Mouse (Mus musculus): ENCODE measurements around the gene Efemp1.

The Efemp1 gene

GRCm38 (mm10) chr11:28853102-28853800 lies at the start of gene Efemp1:
Gene Efemp1 (plus strand): TSS chr11:28853204.
- DNase-seq: peak; percentile 65

GRCm38 (mm10) chr11:28808685-28809084 lies 44.3 kb upstream of the Efemp1 start:
- peak; percentile 38 for DNase-seq

GRCm38 (mm10) chr11:28811874-28812273 lies 41.1 kb upstream of the Efemp1 start:
- DNase-seq: no peak

DNA sequence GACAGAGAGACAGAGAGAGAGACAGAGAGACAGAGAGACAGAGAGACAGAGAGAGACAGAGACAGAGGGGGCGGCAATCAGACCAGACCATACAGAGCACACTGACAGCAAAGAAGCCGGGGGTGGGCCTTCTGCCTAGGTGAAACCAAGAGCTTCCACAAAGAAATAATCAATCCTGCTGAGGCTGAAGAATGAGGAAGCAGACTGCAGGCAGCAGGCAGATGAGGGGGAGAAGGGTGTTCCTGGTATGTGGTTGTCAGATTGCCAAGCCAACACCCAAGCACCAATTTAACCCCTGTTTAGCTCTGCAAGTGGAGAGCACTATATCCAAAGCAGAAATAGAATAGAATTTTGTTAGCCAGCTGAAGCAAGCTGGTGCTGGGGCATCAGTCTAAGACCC lies 40.4 kb upstream of the Efemp1 start:
- DNase-seq: peak; percentile 3

GRCm38 (mm10) chr11:28817405-28817804 lies 35.6 kb upstream of the Efemp1 start:
- no peak for DNase-seq

- no peak for DNase-seq
Observed at GRCm38 (mm10) chr11:28826950-28827349, 26.1 kb upstream of the Efemp1 start.

DNA sequence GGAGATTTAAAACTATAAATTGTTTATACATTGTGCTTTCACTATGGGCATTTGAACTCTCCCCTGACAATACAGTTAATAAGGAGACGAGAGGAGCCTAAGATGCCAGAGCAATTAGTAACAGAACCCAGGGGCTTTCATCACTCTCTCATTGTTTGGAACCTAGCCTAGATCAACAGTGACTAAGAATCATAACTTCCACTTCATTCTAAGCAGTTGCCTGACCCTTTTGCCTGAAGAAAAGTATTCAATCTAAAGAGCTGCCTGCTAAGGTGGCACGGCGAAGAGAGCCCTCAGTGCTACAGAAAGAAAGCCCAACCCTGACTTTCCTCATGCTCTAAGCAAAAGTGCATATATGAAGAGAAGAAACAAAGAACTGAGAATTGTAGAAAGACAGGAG lies 19.2 kb upstream of the Efemp1 start:
- no peak for DNase-seq

DNA sequence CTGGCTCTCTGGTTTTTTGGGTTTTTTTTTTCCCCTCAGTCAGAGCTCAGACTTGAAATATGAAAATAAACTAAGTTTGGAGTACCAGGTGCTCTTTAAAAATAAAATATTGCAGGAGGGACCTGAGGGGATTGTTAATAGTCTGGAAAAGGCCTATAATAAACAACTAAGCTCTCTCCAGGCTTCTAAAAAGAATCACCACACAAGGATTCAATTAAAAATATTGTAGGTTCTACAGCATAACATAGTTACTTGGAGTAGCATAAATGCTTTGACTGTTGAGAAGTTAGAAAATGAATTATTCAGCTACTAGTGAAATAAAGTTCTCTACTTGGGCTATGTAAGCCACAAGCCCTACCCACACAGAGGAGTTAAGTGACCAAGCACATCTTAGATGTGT lies 17.9 kb upstream of the Efemp1 start:
- DNase-seq: no peak

GRCm38 (mm10) chr11:28849841-28850240 lies 3.2 kb upstream of the Efemp1 start:
- DNase-seq: no peak

DNA sequence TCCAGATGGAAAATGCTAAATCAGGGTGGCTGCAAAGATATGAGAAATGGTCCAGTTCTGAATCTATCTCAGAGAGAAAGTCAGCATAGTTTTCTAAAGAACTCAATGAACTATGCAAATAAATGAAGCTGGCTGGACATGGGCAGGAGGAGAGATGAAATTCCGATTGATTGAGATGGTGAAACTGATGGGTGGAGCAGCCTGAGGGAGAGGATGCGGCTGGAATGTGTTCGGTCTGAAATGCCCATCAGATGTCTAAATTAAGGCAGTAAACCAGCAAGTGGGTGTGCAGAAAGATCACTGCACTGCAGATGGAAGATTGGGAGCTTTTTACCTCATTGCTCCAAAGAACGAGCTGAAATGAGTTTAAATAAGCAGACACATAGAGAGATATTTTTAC lies 1.4 kb upstream of the Efemp1 start:
- DNase-seq: no peak

GRCm38 (mm10) chr11:28852361-28852919 lies 564 bp upstream of the Efemp1 start:
- no peak for DNase-seq

DNA sequence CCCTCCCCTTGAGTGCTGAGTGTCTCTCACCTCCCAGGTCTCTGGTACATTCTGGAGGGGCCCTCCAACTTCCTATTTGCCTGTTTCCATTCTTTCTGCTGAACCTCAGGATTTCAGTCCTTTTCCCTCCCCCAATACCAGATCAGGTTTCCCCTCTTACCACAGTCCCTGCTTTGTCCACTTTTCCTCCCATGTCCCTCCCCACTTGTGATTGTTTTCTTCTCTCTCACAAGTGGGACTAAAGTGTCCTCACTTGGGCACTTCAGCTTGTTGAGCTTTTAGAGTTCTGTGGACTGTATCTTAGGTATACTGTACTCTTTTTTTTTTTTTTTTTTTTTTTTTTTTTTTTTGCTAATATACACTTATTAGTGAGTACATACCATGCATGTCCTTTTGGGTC lies 6.1 kb downstream of the Efemp1 start:
- no peak for DNase-seq

GRCm38 (mm10) chr11:28869129-28869528 lies 16.1 kb downstream of the Efemp1 start:
- DNase-seq: no peak

GRCm38 (mm10) chr11:28881381-28881976 lies 28.5 kb downstream of the Efemp1 start:
- no peak for DNase-seq

DNA sequence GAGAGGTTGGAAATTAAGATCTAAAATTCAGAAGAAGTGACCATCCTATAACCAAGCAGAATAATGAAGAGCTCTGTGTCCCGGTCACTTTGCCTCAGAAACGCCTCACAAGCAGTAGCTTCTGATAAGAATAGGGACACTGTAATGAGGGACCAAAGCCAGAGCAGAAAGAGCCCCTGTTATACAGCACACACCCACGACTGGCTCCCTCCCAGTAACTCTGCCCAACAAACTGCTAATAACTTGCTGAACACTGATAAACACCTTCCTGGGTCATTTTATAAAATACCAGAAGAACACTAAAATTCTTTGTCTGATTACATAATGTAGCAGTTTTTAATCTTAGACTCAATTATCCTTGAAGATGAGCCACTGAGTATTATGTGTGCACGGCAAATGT lies 30.1 kb downstream of the Efemp1 start:
- DNase-seq: no peak

DNA sequence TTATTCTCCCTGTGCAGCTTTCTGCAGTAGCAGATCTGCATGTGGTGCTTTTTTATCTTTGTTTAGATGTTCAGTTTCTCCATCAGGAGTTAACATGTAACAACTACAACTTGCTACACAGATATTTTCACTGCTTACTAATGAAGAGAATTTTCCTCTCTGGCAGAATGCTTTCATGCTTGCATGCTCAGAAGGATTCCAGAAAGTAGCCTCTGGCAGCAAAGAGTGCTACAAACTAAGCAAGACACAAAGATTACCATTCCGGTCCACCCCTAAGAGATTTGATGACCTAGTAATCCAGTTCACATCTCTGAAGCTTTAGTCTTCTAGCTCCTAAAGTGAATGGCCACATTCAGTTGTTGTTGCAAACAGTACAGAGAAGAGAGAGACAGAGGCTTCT lies 36.5 kb downstream of the Efemp1 start:
- DNase-seq: no peak

DNA sequence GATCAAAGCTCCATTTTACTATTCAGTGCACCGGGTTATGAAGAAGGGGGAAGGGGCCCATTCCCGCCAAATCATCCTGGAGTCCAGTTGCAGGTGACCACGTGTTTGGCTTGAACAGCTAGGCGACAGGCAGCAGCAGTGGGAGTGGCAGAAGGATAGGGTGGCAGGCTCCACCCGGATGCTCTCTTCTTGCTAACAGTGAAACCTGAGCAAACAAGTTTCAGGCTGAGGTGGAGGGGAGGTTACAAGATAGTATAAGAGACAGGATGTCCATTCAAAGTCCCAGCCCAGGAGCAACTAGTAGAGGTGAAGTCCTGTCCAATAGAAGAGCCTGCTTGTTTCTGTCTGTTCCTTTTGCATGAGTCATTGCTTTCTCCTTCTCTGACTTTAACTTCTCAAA lies 38.5 kb downstream of the Efemp1 start:
- DNase-seq: no peak

- DNase-seq: no peak
Observed at GRCm38 (mm10) chr11:28899420-28899819, 46.4 kb downstream of the Efemp1 start.

DNA sequence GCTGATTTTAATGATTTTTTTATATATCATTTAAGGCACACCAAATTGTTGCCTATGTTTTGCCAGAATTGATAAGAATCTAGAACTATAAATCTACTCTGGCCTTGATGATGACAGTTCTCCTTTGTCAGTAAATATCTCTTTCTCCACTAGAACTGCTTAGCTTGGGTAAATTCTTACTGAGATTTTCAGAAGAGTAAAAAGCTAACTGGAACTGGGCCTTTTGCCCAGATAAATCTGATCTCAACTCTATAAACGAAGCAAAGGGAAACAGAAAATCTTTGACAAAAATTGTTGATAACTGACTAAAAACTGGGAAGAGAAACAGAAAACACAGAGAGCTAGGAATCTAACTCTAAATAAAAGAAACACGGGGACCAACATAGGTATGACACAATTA lies 51.6 kb downstream of the Efemp1 start:
- DNase-seq: no peak

DNA sequence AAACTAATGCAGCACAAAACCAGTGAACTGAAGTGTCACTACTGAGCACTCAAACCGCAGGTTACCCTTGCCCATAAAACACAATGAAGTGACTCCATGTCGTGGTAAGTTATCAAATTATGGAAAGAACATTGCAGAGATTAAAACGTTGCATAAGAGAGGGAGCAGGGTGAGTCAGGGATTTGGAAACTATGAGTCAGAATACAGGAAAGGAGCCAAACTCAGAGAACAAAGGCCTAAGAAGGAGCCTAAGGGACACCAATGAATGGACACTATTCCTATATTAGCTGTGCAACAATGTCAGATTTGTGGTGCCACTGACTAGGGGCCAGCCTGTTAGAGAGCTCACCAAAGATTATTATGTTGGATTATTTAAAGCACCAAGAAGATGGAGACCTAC lies 53.3 kb downstream of the Efemp1 start:
- DNase-seq: no peak

- DNase-seq: no peak
Observed at GRCm38 (mm10) chr11:28908908-28909545, 56.0 kb downstream of the Efemp1 start.

DNA sequence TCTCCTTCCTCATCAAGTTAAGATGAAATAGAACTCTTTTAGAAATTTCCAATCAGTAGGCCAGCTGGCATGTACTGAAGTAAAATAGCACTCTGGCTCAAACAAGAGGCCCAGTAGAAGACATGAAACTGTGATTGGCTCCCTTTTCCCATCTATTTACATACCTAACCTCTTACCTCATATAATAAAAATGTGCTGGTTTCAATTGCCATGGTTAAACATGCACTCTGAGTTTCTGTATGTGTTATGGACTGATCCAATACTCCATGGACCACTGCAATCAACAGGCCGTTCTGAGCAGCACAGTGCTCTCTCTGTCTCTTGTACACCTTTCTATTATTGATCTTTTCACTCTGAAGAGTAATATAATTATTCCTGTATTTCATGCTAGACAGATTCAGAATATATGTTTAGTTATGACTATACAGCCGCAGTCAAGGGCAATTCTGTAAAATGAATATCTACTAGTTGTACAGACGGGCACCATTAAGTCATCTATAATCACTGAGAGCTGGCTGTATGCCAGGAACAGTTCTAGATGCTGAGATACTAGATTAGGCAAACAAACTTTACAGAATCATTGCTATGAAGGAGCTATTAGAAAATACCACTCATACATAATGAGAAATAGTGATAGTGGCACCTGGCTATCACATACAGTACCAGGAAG lies 59.6 kb downstream of the Efemp1 start:
- DNase-seq: no peak

- DNase-seq: no peak
Observed at GRCm38 (mm10) chr11:28934449-28934848, 81.4 kb downstream of the Efemp1 start.

DNA sequence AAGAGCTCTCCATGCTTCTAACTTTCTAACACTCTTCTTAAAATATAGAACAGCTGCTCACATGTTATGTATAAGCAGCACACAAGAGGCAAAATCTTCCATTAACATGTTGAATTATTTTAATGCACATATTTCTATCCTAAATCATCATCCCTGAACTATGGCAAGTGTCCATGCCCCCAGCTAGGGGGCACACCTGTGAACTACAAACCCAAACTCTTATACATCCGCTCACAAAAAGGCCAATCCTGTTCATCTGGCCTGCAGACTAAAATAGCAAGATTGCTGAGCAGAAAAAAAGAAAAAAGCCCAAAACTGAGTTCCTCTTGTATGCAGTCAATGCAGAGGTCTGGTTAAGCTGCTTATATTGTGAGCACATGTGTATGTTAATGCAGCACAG lies 86.6 kb downstream of the Efemp1 start:
- DNase-seq: no peak

Data from kidney, adult 18-20 months (tissue).